Mouse (Mus musculus) forebrain, embryonic 10.5 days (tissue): ENCODE data around the gene Plin1. TPM values are rescaled to one million over a fixed set of nuclear protein-coding genes. Genes with fewer than 3 reads are reported as not detected.

ENCODE experiments used
- DNase-seq: peaks from one replicate; pipeline ENCODE4 v3.0.0-alpha.2; 2017; ENCODE audit warnings: low spot score; ENCODE audit errors: extremely low spot score
- H3K27ac ChIP-seq: fragments of 300-500 bp; sonication (generic); 2 replicates; pipeline ENCODE4 v1.5.1; 2016; ENCODE audit warnings: mild to moderate bottlenecking
- H3K27me3 ChIP-seq: fragments of 300-500 bp; sonication (generic); 2 replicates; pipeline ENCODE4 v1.6.1; 2016; ENCODE audit warnings: mild to moderate bottlenecking; ENCODE audit not compliant: poor library complexity, severe bottlenecking
- H3K36me3 ChIP-seq: fragments of 300-500 bp; sonication (generic); replicated peaks from 2 replicates; pipeline ENCODE4 v1.6.1; 2016; ENCODE audit warnings: mild to moderate bottlenecking, moderate library complexity
- H3K4me1 ChIP-seq: fragments of 300-500 bp; sonication (generic); 2 replicates; pipeline ENCODE4 v1.6.1; 2016
- H3K4me3 ChIP-seq: fragments of 300-500 bp; sonication (generic); 2 replicates; pipeline ENCODE4 v1.5.1; 2016; ENCODE audit warnings: mild to moderate bottlenecking, moderate library complexity
- H3K9me3 ChIP-seq: fragments of 300-500 bp; sonication (generic); 2 replicates; pipeline ENCODE4 v1.6.1; 2016; ENCODE audit warnings: mild to moderate bottlenecking, moderate library complexity
- WGBS: fragments of 180-500 bp; shearing (Covaris S2); methylation state at CpG from one replicate; pipeline ENCODE4 v1.1.7; 2016; 5-methylcytosine and 5-hydroxymethylcytosine counted together
- polyA plus RNA-seq: library from polyadenylated mRNA; unstranded; fragments of >200 nt; fragmentation: Nextera tagmentation; extraction: Ambion mirVana; gene quantifications from 2 replicates; pipeline ENCODE4 v1.2.1, GENCODE M21; 2016

Gene Plin1
- polyA plus RNA-seq, 1 experiment from 2014 or later: not detected

GRCm38 (mm10) chr7:79728219-79728618 lies 4.5 kb downstream of the Plin1 start:
- Histone ChIP-seq H3K4me3 (no peak overlapping the region), H3K27ac (no peak overlapping the region), H3K9me3 (no peaks in the 10 kb centered on the region), H3K27me3 (peaks cover 48% of the 10 kb centered on the region), H3K36me3 (no peaks in the 10 kb centered on the region), H3K4me1 (peaks cover 15% of the 10 kb centered on the region)
- WGBS: 25% methylated on average over 6 of the region's 6 CpGs
- DNase-seq: peak; percentile 72

GRCm38 (mm10) chr7:79727091-79727490 lies 5.6 kb downstream of the Plin1 start:
- Histone ChIP-seq H3K9me3 (no peaks in the 10 kb centered on the region), H3K27me3 (peaks cover 59% of the 10 kb centered on the region)
- 21% methylated on average over 2 of the region's 2 CpGs for WGBS

GRCm38 (mm10) chr7:79721386-79721977 lies 11.2 kb downstream of the Plin1 start:
- under 1% methylated on average over 48 of the region's 48 CpGs for WGBS
- DNase-seq: peak; percentile 57
- Histone ChIP-seq H3K4me3 (peak overlapping the region; percentile 62), H3K27me3 (peaks cover 87% of the 10 kb centered on the region), H3K9me3 (no peaks in the 10 kb centered on the region), H3K36me3 (no peaks in the 10 kb centered on the region), H3K4me1 (peaks cover 15% of the 10 kb centered on the region), H3K27ac (peak overlapping the region; percentile 76)

More at GRCm38 (mm10) chr7:79727091-79727490, 5.6 kb downstream of the Plin1 start:
- DNase-seq: peak; percentile 47
- Histone ChIP-seq H3K4me1 (peaks cover 15% of the 10 kb centered on the region), H3K36me3 (no peaks in the 10 kb centered on the region), H3K4me3 (no peak overlapping the region), H3K27ac (no peak overlapping the region)

- peak within 1 kb of the TSS; percentile 85 for H3K27ac ChIP-seq
- no peaks in the 10 kb centered on the region for H3K9me3 ChIP-seq
- H3K27me3 ChIP-seq: peaks cover 76% of the 10 kb centered on the region
- under 1% methylated on average over 55 of the region's 55 CpGs for WGBS
- H3K4me1 ChIP-seq: peaks cover 38% of the 10 kb centered on the region
- peak within 1 kb of the TSS; percentile 83 for H3K4me3 ChIP-seq
- 0 out of 2 replicates have a peak, but pooled peaks cover 7% of the 10 kb centered on the region for H3K36me3 ChIP-seq
- DNase-seq: peak; percentile 85
Observed at GRCm38 (mm10) chr7:79715187-79715981, 17.3 kb downstream of the Plin1 start, which contains the start of gene Kif7. Kif7 (minus strand) TSS chr7:79715720.

- Histone ChIP-seq H3K4me1 (peaks cover 38% of the 10 kb centered on the region), H3K9me3 (no peaks in the 10 kb centered on the region), H3K27ac (no peak overlapping the region), H3K4me3 (peak overlapping the region; percentile 56), H3K36me3 (peaks cover 42% of the 10 kb centered on the region), H3K27me3 (peaks cover 59% of the 10 kb centered on the region)
- no peak for DNase-seq
- WGBS: 16% methylated on average over 17 of the region's 17 CpGs
Observed at GRCm38 (mm10) chr7:79710831-79711230, 21.9 kb downstream of the Plin1 start.

- peak overlapping the region; percentile 60 for H3K27ac ChIP-seq
- H3K4me3 ChIP-seq: peak overlapping the region; percentile 56
- no peaks in the 10 kb centered on the region for H3K9me3 ChIP-seq
- peak; percentile 68 for DNase-seq
- peaks cover 49% of the 10 kb centered on the region for H3K36me3 ChIP-seq
- WGBS: 1% methylated on average over 55 of the region's 55 CpGs
- peaks cover 59% of the 10 kb centered on the region for H3K27me3 ChIP-seq
- H3K4me1 ChIP-seq: peaks cover 31% of the 10 kb centered on the region
Observed at GRCm38 (mm10) chr7:79710130-79710607, 22.5 kb downstream of the Plin1 start.

- Histone ChIP-seq H3K9me3 (no peaks in the 10 kb centered on the region), H3K36me3 (peaks cover 92% of the 10 kb centered on the region), H3K27me3 (peaks cover 19% of the 10 kb centered on the region), H3K4me1 (peaks cover 7% of the 10 kb centered on the region), H3K4me3 (no peak overlapping the region), H3K27ac (no peak overlapping the region)
- no peak for DNase-seq
- WGBS: 89% methylated on average over 5 of the region's 5 CpGs
Observed at GRCm38 (mm10) chr7:79705210-79705609, 27.5 kb downstream of the Plin1 start.

- DNase-seq: no peak
- H3K27me3 ChIP-seq: no peaks in the 10 kb centered on the region
- H3K9me3 ChIP-seq: no peaks in the 10 kb centered on the region
- H3K4me3 ChIP-seq: no peak overlapping the region
- H3K4me1 ChIP-seq: no peaks in the 10 kb centered on the region
- 87% methylated on average over 16 of the region's 16 CpGs for WGBS
- H3K27ac ChIP-seq: no peak overlapping the region
- peaks cover 100% of the 10 kb centered on the region for H3K36me3 ChIP-seq
Observed at GRCm38 (mm10) chr7:79702755-79703154, 29.9 kb downstream of the Plin1 start.

- no peak overlapping the region for H3K4me3 ChIP-seq
- no peaks in the 10 kb centered on the region for H3K4me1 ChIP-seq
- no peak overlapping the region for H3K27ac ChIP-seq
- no peaks in the 10 kb centered on the region for H3K9me3 ChIP-seq
- no peak for DNase-seq
- no peaks in the 10 kb centered on the region for H3K27me3 ChIP-seq
- 88% methylated on average over 8 of the region's 8 CpGs for WGBS
- H3K36me3 ChIP-seq: peaks cover 100% of the 10 kb centered on the region
Observed at GRCm38 (mm10) chr7:79696495-79696894, 36.2 kb downstream of the Plin1 start.

GRCm38 (mm10) chr7:79680231-79680630 lies 52.5 kb downstream of the Plin1 start:
- Histone ChIP-seq H3K4me1 (no peaks in the 10 kb centered on the region), H3K4me3 (no peak overlapping the region), H3K27me3 (no peaks in the 10 kb centered on the region), H3K27ac (no peak overlapping the region), H3K36me3 (peaks cover 99% of the 10 kb centered on the region), H3K9me3 (no peaks in the 10 kb centered on the region)
- no peak for DNase-seq
- 97% methylated on average over 2 of the region's 2 CpGs for WGBS

GRCm38 (mm10) chr7:79679186-79679585 lies 53.5 kb downstream of the Plin1 start:
- Histone ChIP-seq H3K4me3 (no peak overlapping the region), H3K4me1 (no peaks in the 10 kb centered on the region), H3K36me3 (peaks cover 99% of the 10 kb centered on the region), H3K27ac (no peak overlapping the region), H3K9me3 (no peaks in the 10 kb centered on the region), H3K27me3 (no peaks in the 10 kb centered on the region)
- no peak for DNase-seq

- Histone ChIP-seq H3K27me3 (no peaks in the 10 kb centered on the region), H3K4me3 (no peak overlapping the region), H3K36me3 (peaks cover 99% of the 10 kb centered on the region), H3K9me3 (no peaks in the 10 kb centered on the region), H3K4me1 (no peaks in the 10 kb centered on the region), H3K27ac (no peak overlapping the region)
- no peak for DNase-seq
- WGBS: 97% methylated on average over 4 of the region's 4 CpGs
Observed at GRCm38 (mm10) chr7:79670900-79671604, 61.7 kb downstream of the Plin1 start.
